Mouse (Mus musculus) intestine, embryonic 14.5 days (tissue): Measurements from ENCODE around the gene Hoxb6. TPM values are rescaled to one million over a fixed set of nuclear protein-coding genes. Genes with fewer than 3 reads are reported as not detected.

Experiments used
- ATAC-seq: fragments of 200-750 bp; cut with Nextera tagmentation; replicated peaks from 2 replicates; pipeline ENCODE4 v1.8.0; 2017; ENCODE audit warnings: low read depth, moderate number of reproducible peaks, moderate TSS enrichment, moderate library complexity; ENCODE audit not compliant: low FRiP score, low TSS enrichment
- DNase-seq: peaks from one replicate; pipeline ENCODE4 v3.0.0-alpha.2; 2018; ENCODE audit warnings: low spot score
- H3K27ac ChIP-seq: fragments of 300-500 bp; sonication (generic); 2 replicates; pipeline ENCODE4 v1.5.1; 2014; ENCODE audit warnings: low read depth, mild to moderate bottlenecking, control low read depth
- H3K27me3 ChIP-seq: fragments of 300-500 bp; sonication (generic); replicated peaks from 2 replicates; pipeline ENCODE4 v1.6.1; 2014; ENCODE audit warnings: low read length, control low read depth; ENCODE audit not compliant: control insufficient read depth, insufficient read depth
- H3K36me3 ChIP-seq: fragments of 300-500 bp; sonication (generic); 2 replicates; pipeline ENCODE4 v1.6.1; 2014; ENCODE audit warnings: low read length, control low read depth; ENCODE audit not compliant: control insufficient read depth, insufficient read depth
- H3K4me1 ChIP-seq: fragments of 300-500 bp; sonication (generic); replicated peaks from 2 replicates; pipeline ENCODE4 v1.6.1; 2014; ENCODE audit warnings: low read length, control low read depth, mixed read lengths; ENCODE audit not compliant: control insufficient read depth, insufficient read depth
- H3K4me2 ChIP-seq: fragments of 300-500 bp; sonication (generic); 2 replicates; pipeline ENCODE4 v1.6.1; 2014; ENCODE audit warnings: low read length
- H3K4me3 ChIP-seq: fragments of 300-500 bp; sonication (generic); 2 replicates; pipeline ENCODE4 v1.5.1; 2014; ENCODE audit warnings: low read depth, low read length, control low read depth, mixed read lengths
- H3K9ac ChIP-seq: fragments of 300-500 bp; sonication (generic); 2 replicates; pipeline ENCODE4 v1.6.1; 2014; ENCODE audit warnings: mild to moderate bottlenecking, low read length
- H3K9me3 ChIP-seq: fragments of 300-500 bp; sonication (generic); 2 replicates; pipeline ENCODE4 v1.6.1; 2016; ENCODE audit warnings: low read length, control low read depth; ENCODE audit not compliant: control insufficient read depth
- WGBS: fragments of 180-500 bp; shearing (Covaris S2); extraction: QIAGEN DNeasy Blood & Tissue Kit; methylation state at CpG from one replicate; pipeline ENCODE4 v1.1.7; 2014; 5-methylcytosine and 5-hydroxymethylcytosine counted together
- microRNA counts: library from miRNA; unstranded; fragments of <30 nt; microRNA quantifications from one replicate; lab custom pipeline; 2016
- microRNA-seq: library from miRNA; unstranded; fragments of <30 nt; microRNA quantifications from one replicate; pipeline ENCODE4, GENCODE M21; 2016
- polyA plus RNA-seq: library from polyadenylated mRNA; unstranded; fragments of >200 nt; fragmentation: Nextera tagmentation; extraction: Ambion mirVana; gene quantifications from 2 replicates; pipeline ENCODE4 v1.2.1, GENCODE M21; 2014

The Hoxb6 gene
- polyA plus RNA-seq, 1 experiment from 2014 or later: 18.1 TPM

GRCm38 (mm10) chr11:96348988-96349387, 56.7 kb downstream of the Hoxb6 start:
- DNase-seq (no peak), ATAC-seq (no peak)
- peak overlapping the region; percentile 41 for H3K9ac ChIP-seq
- no peaks in the 10 kb centered on the region for H3K27me3 ChIP-seq
- H3K4me2 ChIP-seq: peak overlapping the region; percentile 46
- no peaks in the 10 kb centered on the region for H3K9me3 ChIP-seq
- peak overlapping the region; percentile 99 for H3K27ac ChIP-seq
- H3K4me3 ChIP-seq: no peak overlapping the region
- 13% methylated on average over 3 of the region's 3 CpGs for WGBS
- peaks cover 17% of the 10 kb centered on the region for H3K36me3 ChIP-seq
- peaks cover 63% of the 10 kb centered on the region for H3K4me1 ChIP-seq

DNA sequence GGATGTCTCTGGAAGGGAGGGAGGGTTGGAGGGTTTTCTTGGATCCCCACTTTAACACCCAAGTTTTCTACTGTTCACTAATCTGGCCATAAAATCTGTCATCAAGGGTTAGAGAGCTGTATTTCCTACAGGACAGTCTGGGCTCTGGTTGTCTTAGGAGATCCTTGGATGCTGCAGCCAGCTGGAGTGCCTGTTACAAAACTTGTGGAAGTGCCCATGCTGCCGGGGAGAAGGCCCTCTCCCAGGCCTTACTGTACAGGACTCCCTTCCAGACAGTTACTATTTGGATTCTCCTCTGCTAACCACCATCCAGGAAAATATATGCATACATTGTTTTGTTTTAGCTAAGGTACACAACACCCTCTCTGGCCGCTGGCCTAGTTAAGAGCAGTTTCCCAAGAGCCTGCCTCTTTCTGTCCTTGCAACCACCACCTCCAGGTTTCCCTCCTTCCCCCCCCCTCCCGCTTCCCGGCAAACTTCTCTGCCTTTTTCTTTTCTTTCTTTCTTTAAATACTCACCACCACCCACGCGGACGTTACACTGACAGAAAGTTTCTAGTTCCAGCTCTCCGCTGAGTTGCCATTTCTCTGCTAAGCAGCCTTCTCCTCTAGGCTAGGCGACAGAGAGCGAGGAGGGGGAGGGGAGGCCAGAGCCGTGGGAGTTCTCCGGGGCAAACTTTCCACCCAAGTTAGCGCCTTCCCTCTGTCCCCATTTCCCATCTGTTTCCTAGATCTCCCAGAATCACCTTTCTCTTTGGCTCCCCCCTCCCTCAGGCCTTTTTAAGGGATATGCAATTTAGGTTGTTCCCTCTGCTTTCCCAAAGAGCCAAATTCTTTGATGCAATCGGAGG, 57.4 kb downstream of the Hoxb6 start:
- DNase-seq: peak; percentile 72
- peaks cover 10% of the 10 kb centered on the region for H3K36me3 ChIP-seq
- no peaks in the 10 kb centered on the region for H3K27me3 ChIP-seq
- H3K4me3 ChIP-seq: no peak overlapping the region
- H3K9ac ChIP-seq: peak overlapping the region; percentile 41
- WGBS: 15% methylated on average over 12 of the region's 14 CpGs
- H3K27ac ChIP-seq: peak overlapping the region; percentile 99
- H3K9me3 ChIP-seq: no peaks in the 10 kb centered on the region
- no peak for ATAC-seq
- peaks cover 56% of the 10 kb centered on the region for H3K4me1 ChIP-seq
- peak overlapping the region; percentile 46 for H3K4me2 ChIP-seq

GRCm38 (mm10) chr11:96350341-96350624, 58.0 kb downstream of the Hoxb6 start, which contains the start of gene Hoxb2:
Gene Hoxb2, plus strand, starts transcription at chr11:96350525.
- Histone ChIP-seq H3K27me3 (no peaks in the 10 kb centered on the region), H3K4me1 (peaks cover 56% of the 10 kb centered on the region), H3K4me2 (peak within 1 kb of the TSS; percentile 83), H3K9ac (peak within 1 kb of the TSS; percentile 87), H3K9me3 (no peaks in the 10 kb centered on the region), H3K4me3 (peak within 1 kb of the TSS; percentile 50; the same call in 1 of the 2 replicates), H3K36me3 (peaks cover 8% of the 10 kb centered on the region; the same call in 1 of the 2 replicates), H3K27ac (peak within 1 kb of the TSS; percentile 99)
- 20% methylated on average over 2 of the region's 2 CpGs for WGBS
- DNase-seq (peak; percentile 53), ATAC-seq (no peak)

GRCm38 (mm10) chr11:96350791-96351190, 58.5 kb downstream of the Hoxb6 start:
- H3K4me2 ChIP-seq: peak overlapping the region; percentile 83
- H3K9me3 ChIP-seq: no peaks in the 10 kb centered on the region
- DNase-seq (peak; percentile 56), ATAC-seq (no peak)
- H3K36me3 ChIP-seq: peaks cover 8% of the 10 kb centered on the region; the same call in 1 of the 2 replicates
- H3K4me3 ChIP-seq: no peak overlapping the region
- H3K4me1 ChIP-seq: peaks cover 55% of the 10 kb centered on the region
- H3K9ac ChIP-seq: peak overlapping the region; percentile 87
- WGBS: 45% methylated on average over 2 of the region's 2 CpGs
- H3K27ac ChIP-seq: peak overlapping the region; percentile 99
- no peaks in the 10 kb centered on the region for H3K27me3 ChIP-seq

MicroRNAs within 50 kb of the gene (microRNA counts, 519-probe panel; counts per million panel counts)
- microRNA mmu-miR-10a (lab: Ali Mortazavi, UCI): 5,538 counts per million, percentile 93 among the panel's probes with 10 or more counts
- 4,108 counts per million, percentile 64 among the panel's probes with 10 or more counts for microRNA mmu-miR-196a (lab: Ali Mortazavi, UCI)

Small RNAs within 50 kb of the gene (microRNA-seq; reads per million reads assigned to microRNA genes)
- 83,668 reads per million, percentile 100 among the genes with 10 or more reads in this experiment for gene Mir10a
- gene Mir196a-1: 9.7 reads per million, percentile 39 among the genes with 10 or more reads in this experiment

Other genes with a start within 250 kb of the Hoxb6 start
- gene Ube2z, start 227.1 kb upstream of the Hoxb6 start, polyA plus RNA-seq: 33.5 and 33.9 TPM in 2 replicates
- gene Atp5g1, start 216.8 kb upstream of the Hoxb6 start, polyA plus RNA-seq: 943 and 1,086 TPM in 2 replicates
- 0.11 TPM in 1 of 2 replicates, not detected in the other for gene Calcoco2, start 180.5 kb upstream of the Hoxb6 start, polyA plus RNA-seq
- gene Ttll6, start 158.7 kb upstream of the Hoxb6 start, polyA plus RNA-seq: 0.15 and 0.22 TPM in 2 replicates
- not detected in 2 replicates for gene Hoxb13, start 98.2 kb upstream of the Hoxb6 start, polyA plus RNA-seq
- gene Hoxb9, start 21.0 kb upstream of the Hoxb6 start, polyA plus RNA-seq: 1.0 and 1.1 TPM in 2 replicates
- 1.5 and 1.7 TPM in 2 replicates for gene Hoxb8, start 10.6 kb upstream of the Hoxb6 start, polyA plus RNA-seq
- 11.7 and 13.2 TPM in 2 replicates for gene Hoxb7, start 5.9 kb upstream of the Hoxb6 start, polyA plus RNA-seq
- gene Hoxb5, start 10.9 kb downstream of the Hoxb6 start, polyA plus RNA-seq: 49.6 and 51.6 TPM in 2 replicates
- gene Hoxb4, start 25.8 kb downstream of the Hoxb6 start, polyA plus RNA-seq: 3.5 and 3.8 TPM in 2 replicates
- gene Hoxb3, start 30.9 kb downstream of the Hoxb6 start, polyA plus RNA-seq: 3.7 and 4.9 TPM in 2 replicates
- gene Hoxb2, start 58.0 kb downstream of the Hoxb6 start, polyA plus RNA-seq: 22.9 and 27.9 TPM in 2 replicates
- gene Hoxb1, start 73.3 kb downstream of the Hoxb6 start, polyA plus RNA-seq: 0.36 and 0.42 TPM in 2 replicates
- 0.87 and 1.7 TPM in 2 replicates for gene Skap1, start 172.1 kb downstream of the Hoxb6 start, polyA plus RNA-seq